Mouse (Mus musculus): Measurements from ENCODE around the gene Gm5799. TPM values are rescaled to one million over a fixed set of nuclear protein-coding genes. Genes with fewer than 3 reads are reported as not detected.
"Not testable (repeated sequence)": the region's sequence is repeated elsewhere in the genome, so short reads cannot be mapped to it uniquely, and the experiment has no call there.

Gm5799 gene
- total RNA-seq (2014; fragmentation: Nextera tagmentation) (0.58 TPM in 1 of 2 replicates, not detected in the other), total RNA-seq (2017) (not detected in 2 replicates), polyA plus RNA-seq (2012) (not detected in 2 replicates)

DNA sequence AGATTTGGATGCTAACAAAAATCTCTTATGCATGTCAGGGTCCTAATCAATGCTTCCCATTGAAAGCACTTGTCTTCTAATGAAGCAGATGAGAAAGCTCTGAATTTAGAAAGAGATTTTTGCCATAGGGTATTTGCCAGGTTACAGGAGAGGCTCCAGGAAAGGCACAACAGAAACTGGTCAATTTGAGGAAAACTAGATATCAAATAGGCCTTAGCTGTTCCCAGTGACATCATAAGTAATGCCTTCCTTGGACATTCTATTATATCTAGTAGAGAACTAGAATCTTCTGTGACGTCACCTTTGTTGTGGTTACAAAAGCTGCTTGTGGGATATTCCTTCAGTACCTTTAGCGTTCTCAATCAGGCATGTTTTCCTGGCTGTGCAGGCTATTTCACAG is at the start of gene Gm5799:
Gene Gm5799, plus strand, starts transcription at position 301 of the 400 bp plus-strand sequence.
- ATAC-seq (ENCODE audit: extremely low read depth, insufficient number of reproducible peaks, low FRiP score, poor library complexity, severe bottlenecking); H3K4me1 ChIP-seq (ENCODE audit: insufficient read depth, low read depth, low read length); H3K9me3 ChIP-seq (replicated peaks); DNase-seq (ENCODE audit: low spot score); H3K36me3 ChIP-seq (replicated peaks); H3K4me3 ChIP-seq (ENCODE audit: low read depth, low read length); H3K27me3 ChIP-seq (ENCODE audit: insufficient read depth, low read length): not testable (repeated sequence)

DNA sequence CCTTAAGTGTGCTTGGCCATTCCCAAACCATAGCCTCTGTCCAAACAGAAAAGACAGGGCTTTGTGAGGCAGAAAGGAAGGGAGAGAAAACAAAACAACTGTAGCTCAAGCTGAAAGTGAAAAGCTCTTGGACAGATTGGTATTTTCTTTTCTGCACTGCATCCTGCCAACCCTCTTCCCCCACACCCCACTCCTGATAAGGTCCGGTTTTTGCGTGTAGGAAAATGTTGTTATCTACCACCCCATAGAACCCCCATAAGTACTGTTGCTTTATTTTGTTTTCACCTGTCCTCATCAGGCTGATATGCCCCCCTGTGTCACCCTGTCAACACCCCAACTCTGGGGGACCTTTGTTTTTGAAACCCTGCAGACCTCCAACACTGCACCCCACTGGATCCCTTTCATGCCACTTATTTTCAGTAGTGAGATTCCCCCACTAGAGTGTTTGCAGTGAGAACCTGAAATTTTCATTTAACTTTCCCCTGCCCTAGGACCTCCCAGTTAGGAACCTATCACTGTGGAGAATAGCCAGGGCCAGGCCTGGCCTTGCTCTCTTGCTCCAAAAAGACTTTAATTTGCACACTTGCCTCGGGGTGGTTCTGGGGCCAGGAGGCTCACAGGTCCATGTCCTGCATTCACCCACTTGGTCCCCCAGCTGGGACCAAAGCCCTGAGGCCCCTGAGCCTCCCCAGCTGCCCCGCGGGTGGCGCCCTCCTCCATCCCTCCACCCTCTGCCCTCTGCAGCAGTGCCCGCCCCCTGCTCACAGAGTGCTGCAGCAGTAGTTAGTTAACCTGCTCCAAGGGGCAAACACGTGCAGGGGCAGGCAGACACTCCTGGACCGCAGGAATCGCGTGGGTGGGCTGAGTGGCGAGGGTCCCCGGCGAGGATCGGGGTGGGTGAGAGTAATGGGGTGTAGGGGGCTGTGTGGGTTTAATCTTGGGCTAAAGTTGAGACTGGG is 12.0 kb upstream of the Gm5799 start:
- not testable (repeated sequence) for H3K27me3 ChIP-seq (ENCODE audit: insufficient read depth, low read length); H3K36me3 ChIP-seq (replicated peaks); H3K9me3 ChIP-seq (replicated peaks); ATAC-seq (ENCODE audit: extremely low read depth, insufficient number of reproducible peaks, low FRiP score, poor library complexity, severe bottlenecking); H3K4me1 ChIP-seq (ENCODE audit: insufficient read depth, low read depth, low read length); H3K4me3 ChIP-seq (ENCODE audit: low read depth, low read length); DNase-seq (ENCODE audit: low spot score)

DNA sequence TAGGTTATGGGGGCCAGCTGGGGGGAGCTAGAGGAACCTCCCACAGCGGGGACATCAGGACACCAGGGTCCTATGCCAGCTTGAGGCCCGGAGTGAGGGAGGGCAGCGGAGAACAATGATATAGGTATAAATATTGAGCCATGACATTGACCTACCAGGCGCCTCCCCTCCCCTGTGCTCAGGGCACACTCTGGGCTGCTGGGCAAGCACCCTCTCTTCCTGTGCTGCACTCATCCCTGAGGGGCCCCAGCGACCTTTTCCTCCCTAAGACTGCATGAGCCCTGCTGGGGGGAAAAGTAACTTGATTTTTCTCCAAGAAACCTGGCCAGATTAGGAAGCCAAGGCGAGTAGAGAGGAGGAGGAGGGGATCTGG is 11.4 kb upstream of the Gm5799 start:
- DNase-seq (ENCODE audit: low spot score); H3K4me1 ChIP-seq (ENCODE audit: insufficient read depth, low read depth, low read length); ATAC-seq (ENCODE audit: extremely low read depth, insufficient number of reproducible peaks, low FRiP score, poor library complexity, severe bottlenecking); H3K4me3 ChIP-seq (ENCODE audit: low read depth, low read length); H3K9me3 ChIP-seq (replicated peaks); H3K27me3 ChIP-seq (ENCODE audit: insufficient read depth, low read length); H3K36me3 ChIP-seq (replicated peaks): not testable (repeated sequence)

DNA sequence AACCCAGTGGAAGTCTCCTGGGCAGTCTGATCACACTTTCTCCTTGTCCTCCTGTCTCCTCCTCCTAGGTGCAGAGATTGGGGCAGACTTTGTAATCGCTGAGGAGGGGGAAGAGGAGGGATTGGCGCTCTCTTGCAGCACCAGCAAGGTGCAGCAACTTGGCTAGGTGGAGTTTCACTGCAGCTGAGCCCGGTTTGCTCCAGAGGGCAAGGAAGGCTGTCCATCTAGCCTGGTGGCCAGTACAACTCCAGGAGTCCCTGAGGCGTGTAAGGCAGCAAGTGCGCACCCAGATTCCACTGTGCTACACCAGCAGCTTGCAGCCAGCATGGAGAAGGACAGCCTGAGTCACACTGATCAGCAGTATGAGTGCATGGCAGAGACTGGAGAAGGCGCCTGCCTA is 11.0 kb upstream of the Gm5799 start:
- not testable (repeated sequence) for DNase-seq (ENCODE audit: low spot score); H3K4me1 ChIP-seq (ENCODE audit: insufficient read depth, low read depth, low read length); H3K27me3 ChIP-seq (ENCODE audit: insufficient read depth, low read length); H3K36me3 ChIP-seq (replicated peaks); ATAC-seq (ENCODE audit: extremely low read depth, insufficient number of reproducible peaks, low FRiP score, poor library complexity, severe bottlenecking); H3K9me3 ChIP-seq (replicated peaks)
- peak overlapping the region; percentile 39; the same call in 1 of the 2 replicates for H3K4me3 ChIP-seq (ENCODE audit: low read depth, low read length)

GRCm38 (mm10) chr14:43538144-43538543 is 5.2 kb upstream of the Gm5799 start:
- H3K4me3 ChIP-seq (ENCODE audit: low read depth, low read length); H3K36me3 ChIP-seq (replicated peaks); DNase-seq (ENCODE audit: low spot score); H3K4me1 ChIP-seq (ENCODE audit: insufficient read depth, low read depth, low read length); ATAC-seq (ENCODE audit: extremely low read depth, insufficient number of reproducible peaks, low FRiP score, poor library complexity, severe bottlenecking); H3K9me3 ChIP-seq (replicated peaks); H3K27me3 ChIP-seq (ENCODE audit: insufficient read depth, low read length): not testable (repeated sequence)

- H3K4me3 ChIP-seq (ENCODE audit: low read depth, low read length); H3K36me3 ChIP-seq (replicated peaks); H3K4me1 ChIP-seq (ENCODE audit: insufficient read depth, low read depth, low read length); DNase-seq (ENCODE audit: low spot score); H3K9me3 ChIP-seq (replicated peaks); H3K27me3 ChIP-seq (ENCODE audit: insufficient read depth, low read length); ATAC-seq (ENCODE audit: extremely low read depth, insufficient number of reproducible peaks, low FRiP score, poor library complexity, severe bottlenecking): not testable (repeated sequence)
These were observed 2.9 kb downstream of the Gm5799 start for GRCm38 (mm10) chr14:43546281-43546680.

GRCm38 (mm10) chr14:43552271-43552670 is 8.9 kb downstream of the Gm5799 start:
- DNase-seq (ENCODE audit: low spot score); ATAC-seq (ENCODE audit: extremely low read depth, insufficient number of reproducible peaks, low FRiP score, poor library complexity, severe bottlenecking); H3K27me3 ChIP-seq (ENCODE audit: insufficient read depth, low read length); H3K9me3 ChIP-seq (replicated peaks); H3K4me1 ChIP-seq (ENCODE audit: insufficient read depth, low read depth, low read length); H3K4me3 ChIP-seq (ENCODE audit: low read depth, low read length); H3K36me3 ChIP-seq (replicated peaks): not testable (repeated sequence)

DNA sequence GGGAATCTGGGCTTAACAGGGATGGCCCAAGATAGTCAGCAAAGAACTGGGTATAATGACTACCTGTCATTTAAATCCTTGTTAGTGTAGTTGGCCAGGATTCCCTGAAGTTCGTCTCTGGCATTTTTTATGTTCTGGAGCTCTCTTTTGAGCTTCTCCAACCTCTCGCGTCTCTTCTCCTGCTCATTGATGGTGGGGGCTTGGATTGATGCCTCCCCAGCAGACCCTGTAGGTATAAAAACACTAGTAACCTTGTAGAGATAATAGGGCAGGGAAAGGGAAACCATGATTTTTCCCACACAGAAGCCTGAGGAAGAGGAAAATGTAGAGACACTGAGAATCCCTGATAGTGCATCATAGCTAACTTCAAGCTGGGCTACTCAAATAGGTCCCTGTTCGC is 34.6 kb downstream of the Gm5799 start:
- not testable (repeated sequence) for H3K4me1 ChIP-seq (ENCODE audit: insufficient read depth, low read depth, low read length); H3K27me3 ChIP-seq (ENCODE audit: insufficient read depth, low read length); H3K4me3 ChIP-seq (ENCODE audit: low read depth, low read length); H3K36me3 ChIP-seq (replicated peaks); H3K9me3 ChIP-seq (replicated peaks); DNase-seq (ENCODE audit: low spot score); ATAC-seq (ENCODE audit: extremely low read depth, insufficient number of reproducible peaks, low FRiP score, poor library complexity, severe bottlenecking)

- H3K4me1 ChIP-seq (ENCODE audit: insufficient read depth, low read depth, low read length); H3K27me3 ChIP-seq (ENCODE audit: insufficient read depth, low read length); ATAC-seq (ENCODE audit: extremely low read depth, insufficient number of reproducible peaks, low FRiP score, poor library complexity, severe bottlenecking); H3K36me3 ChIP-seq (replicated peaks); H3K4me3 ChIP-seq (ENCODE audit: low read depth, low read length); H3K9me3 ChIP-seq (replicated peaks); DNase-seq (ENCODE audit: low spot score): not testable (repeated sequence)
These were observed 35.7 kb downstream of the Gm5799 start, which contains the start of gene Gm17654 for GRCm38 (mm10) chr14:43579046-43579445. Gene Gm17654 (minus strand): TSS chr14:43579146.

Other genes with a start within 250 kb of the Gm5799 start
- gene Gm8127, start 249.7 kb upstream of the Gm5799 start, total RNA-seq (2014; fragmentation: Nextera tagmentation): not detected in 2 replicates
- not detected in 2 replicates for gene Gm8127, start 249.7 kb upstream of the Gm5799 start, total RNA-seq (2017)
- gene Gm8127, start 249.7 kb upstream of the Gm5799 start, polyA plus RNA-seq (2012): not detected in 2 replicates
- gene 1700001F09Rik, start 195.8 kb upstream of the Gm5799 start, total RNA-seq (2014; fragmentation: Nextera tagmentation): not detected in 2 replicates
- 0.33 TPM in 1 of 2 replicates, not detected in the other for gene 1700001F09Rik, start 195.8 kb upstream of the Gm5799 start, total RNA-seq (2017)
- not detected in 2 replicates for gene 1700001F09Rik, start 195.8 kb upstream of the Gm5799 start, polyA plus RNA-seq (2012)
- gene Gm8138, start 127.2 kb upstream of the Gm5799 start, total RNA-seq (2014; fragmentation: Nextera tagmentation): not detected in 2 replicates
- gene Gm8138, start 127.2 kb upstream of the Gm5799 start, total RNA-seq (2017): 0.06 and 0.55 TPM in 2 replicates
- gene Gm8138, start 127.2 kb upstream of the Gm5799 start, polyA plus RNA-seq (2012): not detected in 2 replicates
- gene Gm17654, start 35.6 kb downstream of the Gm5799 start, total RNA-seq (2014; fragmentation: Nextera tagmentation): not detected in 2 replicates
- gene Gm17654, start 35.6 kb downstream of the Gm5799 start, total RNA-seq (2017): not detected in 2 replicates
- not detected in 2 replicates for gene Gm17654, start 35.6 kb downstream of the Gm5799 start, polyA plus RNA-seq (2012)
- not detected in 2 replicates for gene Gm10375, start 64.4 kb downstream of the Gm5799 start, total RNA-seq (2014; fragmentation: Nextera tagmentation)
- gene Gm10375, start 64.4 kb downstream of the Gm5799 start, total RNA-seq (2017): not detected in 2 replicates
- not detected in 2 replicates for gene Gm10375, start 64.4 kb downstream of the Gm5799 start, polyA plus RNA-seq (2012)
- gene Gm8165, start 133.6 kb downstream of the Gm5799 start, total RNA-seq (2014; fragmentation: Nextera tagmentation): not detected in 2 replicates
- gene Gm8165, start 133.6 kb downstream of the Gm5799 start, total RNA-seq (2017): not detected in 2 replicates
- gene Gm8165, start 133.6 kb downstream of the Gm5799 start, polyA plus RNA-seq (2012): not detected in 2 replicates
- gene Gm7324, start 154.3 kb downstream of the Gm5799 start, total RNA-seq (2014; fragmentation: Nextera tagmentation): 1.6 and 3.4 TPM in 2 replicates
- gene Gm7324, start 154.3 kb downstream of the Gm5799 start, total RNA-seq (2017): 6.0 and 12.6 TPM in 2 replicates
- gene Gm7324, start 154.3 kb downstream of the Gm5799 start, polyA plus RNA-seq (2012): 0.18 and 0.60 TPM in 2 replicates
- gene Gm16506, start 183.9 kb downstream of the Gm5799 start, total RNA-seq (2014; fragmentation: Nextera tagmentation): not detected in 2 replicates
- 0.11 TPM in 1 of 2 replicates, not detected in the other for gene Gm16506, start 183.9 kb downstream of the Gm5799 start, total RNA-seq (2017)
- gene Gm16506, start 183.9 kb downstream of the Gm5799 start, polyA plus RNA-seq (2012): not detected in 2 replicates
- 0.60 and 2.7 TPM in 2 replicates for gene Gm6526, start 204.3 kb downstream of the Gm5799 start, total RNA-seq (2014; fragmentation: Nextera tagmentation)
- 0.35 and 0.66 TPM in 2 replicates for gene Gm6526, start 204.3 kb downstream of the Gm5799 start, total RNA-seq (2017)
- not detected in 2 replicates for gene Gm6526, start 204.3 kb downstream of the Gm5799 start, polyA plus RNA-seq (2012)
- not detected in 2 replicates for gene Gm8180, start 241.2 kb downstream of the Gm5799 start, total RNA-seq (2014; fragmentation: Nextera tagmentation)
- not detected in 2 replicates for gene Gm8180, start 241.2 kb downstream of the Gm5799 start, total RNA-seq (2017)
- gene Gm8180, start 241.2 kb downstream of the Gm5799 start, polyA plus RNA-seq (2012): not detected in 2 replicates

Measured in G1E (cell line).